29 mouse cellular contexts compared by ENCODE assay signal in genomic region chr1:82389371-82389770, GRCm38 (mm10).
DNase-seq lines count a peak whose midpoint lies in the region; ATAC-seq lines count a peak whose summit lies in the region.
"Had no signal": no experiment of that assay in that cellular context is flagged by ENCODE, and none has a peak within 500 bp of the region (broad histone marks: within the 10 kb centered on the region; RNA-seq: fewer than 3 reads in every experiment).

No protein-coding gene starts in this region.

- no peak for DNase-seq in heart, postnatal 25 days (ENCODE audit: low spot score)
- DNase-seq in liver: no peak
- DNase-seq in induced T-regulatory cell, adult 2 months (ENCODE audit: low read depth): peak; percentile 20
- no peak for DNase-seq in adrenal gland, postnatal 36 days
- no peak for DNase-seq in gastrocnemius, postnatal 36 days
- DNase-seq: adrenal gland, adult 8-10 months; cerebellum, adult 9-10 months; cerebellum, postnatal 36 days; gastrocnemius, postnatal 10 days; kidney, adult 8-10 months; kidney, postnatal 4 days; layer of hippocampus, postnatal 36 days; liver, postnatal 0 days; lung, postnatal 4 days; right cerebral cortex, adult 18-20 months; thymus, postnatal 4 days had no signal

- H3K9ac ChIP-seq in heart, embryonic 13.5 days: no peak overlapping the region
- no peak overlapping the region for H3K9ac ChIP-seq in liver, embryonic 12.5 days
- H3K9ac ChIP-seq: forebrain, embryonic 13.5 days; heart, embryonic 15.5 days; hindbrain, embryonic 15.5 days; intestine, embryonic 15.5 days; limb, embryonic 12.5 days; liver, postnatal 0 days; midbrain, embryonic 12.5 days had no signal

- no peak overlapping the region for H3K27ac ChIP-seq in heart, embryonic 13.5 days (replicated peaks)
- H3K27ac ChIP-seq in liver, embryonic 12.5 days: no peak overlapping the region
- H3K27ac ChIP-seq: heart, embryonic 15.5 days; hindbrain, embryonic 15.5 days; intestine, embryonic 15.5 days; kidney, postnatal 0 days; limb, embryonic 12.5 days; midbrain, embryonic 12.5 days had no signal

- H3K4me3 ChIP-seq in heart, embryonic 13.5 days: no peak overlapping the region
- no peak overlapping the region for H3K4me3 ChIP-seq in liver, embryonic 12.5 days
- H3K4me3 ChIP-seq: forebrain, embryonic 13.5 days; heart, embryonic 15.5 days; hindbrain, embryonic 10.5 days; hindbrain, embryonic 15.5 days; intestine, embryonic 15.5 days; limb, embryonic 12.5 days; megakaryocyte, embryonic 14.5 days; midbrain, embryonic 12.5 days; myocyte had no signal

- WGBS in heart, embryonic 13.5 days: 36% methylated on average over 7 of the region's 7 CpGs
- 78% methylated on average over 7 of the region's 7 CpGs for WGBS in liver, embryonic 12.5 days (ENCODE audit: insufficient replicate concordance)

- H3K4me2 ChIP-seq in heart, embryonic 13.5 days: peak overlapping the region; percentile 22; the same call in 1 of the 2 replicates
- no peak overlapping the region for H3K4me2 ChIP-seq in liver, embryonic 12.5 days
- H3K4me2 ChIP-seq: forebrain, embryonic 13.5 days; heart, embryonic 15.5 days; hindbrain, embryonic 15.5 days; intestine, embryonic 15.5 days; limb, embryonic 12.5 days; liver, embryonic 11.5 days; midbrain, embryonic 12.5 days had no signal

- peaks cover 24% of the 10 kb centered on the region for H3K4me1 ChIP-seq in heart, embryonic 13.5 days
- peaks cover 18% of the 10 kb centered on the region for H3K4me1 ChIP-seq in liver, embryonic 12.5 days
- H3K4me1 ChIP-seq: megakaryocyte, embryonic 14.5 days had no signal

- no peaks in the 10 kb centered on the region for H3K27me3 ChIP-seq in heart, embryonic 13.5 days (replicated peaks)
- no peaks in the 10 kb centered on the region for H3K27me3 ChIP-seq in liver, embryonic 12.5 days (replicated peaks)
- H3K27me3 ChIP-seq: forebrain, embryonic 13.5 days; heart, embryonic 15.5 days; hindbrain, embryonic 15.5 days; intestine, embryonic 15.5 days; limb, embryonic 12.5 days; megakaryocyte, embryonic 14.5 days; midbrain, embryonic 12.5 days had no signal

- H3K36me3 ChIP-seq in heart, embryonic 13.5 days: no peaks in the 10 kb centered on the region
- peaks cover 4% of the 10 kb centered on the region; the same call in 1 of the 2 replicates for H3K36me3 ChIP-seq in liver, embryonic 12.5 days
- H3K36me3 ChIP-seq: heart, embryonic 15.5 days; hindbrain, embryonic 10.5 days; hindbrain, embryonic 15.5 days; intestine, embryonic 15.5 days; limb, embryonic 12.5 days; midbrain, embryonic 12.5 days had no signal

- no peaks in the 10 kb centered on the region for H3K9me3 ChIP-seq in heart, embryonic 13.5 days
- H3K9me3 ChIP-seq in liver, embryonic 12.5 days (replicated peaks): no peaks in the 10 kb centered on the region
- H3K9me3 ChIP-seq: forebrain, embryonic 13.5 days; heart, embryonic 15.5 days; hindbrain, embryonic 10.5 days; hindbrain, embryonic 15.5 days; intestine, embryonic 15.5 days; limb, embryonic 12.5 days; megakaryocyte, embryonic 14.5 days; midbrain, embryonic 12.5 days had no signal

- ATAC-seq in heart, embryonic 13.5 days (ENCODE audit: extremely low read depth, insufficient number of reproducible peaks, low FRiP score, low TSS enrichment): no peak
- ATAC-seq in liver, embryonic 12.5 days: peak; percentile 27; the same call in 1 of the 2 replicates
- ATAC-seq: intestine, embryonic 15.5 days; liver, postnatal 0 days had no signal

- intact Hi-C loops in heart, postnatal 25 days (cut with DNase I): no loop called here
- intact Hi-C loops in gastrocnemius, postnatal 36 days (cut with DNase I): no loop called here
